Mouse (Mus musculus) left cerebral cortex, postnatal 14 days (tissue): ENCODE measurements around the gene Caap1. TPM values are rescaled to one million over a fixed set of nuclear protein-coding genes. Genes with fewer than 3 reads are reported as not detected.
A peak's percentile ranks its signal among the peaks of the same experiment; 100 is the strongest.

Experiments used
- DNase-seq, 2 experiments: peaks; one replicate each; pipeline ENCODE4 v3.0.0; 2021 to 2022; ENCODE audit warnings: low spot score in 2 of 2, mixed read lengths in 1 of 2
- intact Hi-C: fragments of 180-260 bp; cut with DNase I; formaldehyde crosslinking; loops from one replicate; pipeline ENCODE4 v1.15.1; 2025
- long read RNA-seq, 2 experiments: library from polyadenylated mRNA; stranded (forward); transcript quantifications; one replicate each; pipeline ENCODE4 v2.0.0; 2021
- total RNA-seq, 2 experiments: library from RNA; stranded (reverse); gene quantifications; 2 replicates each; pipeline ENCODE4 v1.2.3; 2021

The Caap1 gene
- total RNA-seq: 10 to 100 TPM; 10.2 to 10.6 TPM
- long read RNA-seq, experiment 1, transcript Caap1-201 (6 exons, 2,107 nt): major isoform, 11 of 16 reads
- long read RNA-seq, experiment 1, partial matches to known transcripts: 1 of 16 reads
- long read RNA-seq, experiment 1, other reads (novel, unspliced or antisense): 4 of 16 reads
- long read RNA-seq, experiment 2, transcript Caap1-201 (6 exons, 2,107 nt): major isoform, 26 of 28 reads
- long read RNA-seq, experiment 2, partial matches to known transcripts: 0 of 28 reads
- long read RNA-seq, experiment 2, other reads (novel, unspliced or antisense): 2 of 28 reads

GRCm38 (mm10) chr4:94556265-94557054, at the start of gene Caap1, which contains the start of gene Gm10306:
Caap1 (minus strand) TSS chr4:94556796.
Gm10306 (plus strand) TSS chr4:94556546.
- intact Hi-C loops: no loop called here
- peak; percentile 93 to 96 for DNase-seq

GRCm38 (mm10) chr4:94605591-94605990, 49.0 kb upstream of the Caap1 start:
- intact Hi-C loops: no loop called here

GRCm38 (mm10) chr4:94604452-94605019, 47.9 kb upstream of the Caap1 start:
- intact Hi-C loops: no loop called here
- no peak for DNase-seq

More at GRCm38 (mm10) chr4:94605591-94605990, 49.0 kb upstream of the Caap1 start:
- no peak for DNase-seq

GRCm38 (mm10) chr4:94603031-94603629, 46.5 kb upstream of the Caap1 start, which contains the start of gene Plaa:
Plaa (minus strand) TSS chr4:94603244.
- DNase-seq: peak; percentile 95
- intact Hi-C loops: no loop called here

- intact Hi-C loops: no loop called here
These were observed 46.0 kb upstream of the Caap1 start for GRCm38 (mm10) chr4:94602496-94603030.

GRCm38 (mm10) chr4:94601395-94601794, 44.8 kb upstream of the Caap1 start:
- intact Hi-C loops: no loop called here
- peak in 1 of 2 experiments; percentile 26 for DNase-seq

More at GRCm38 (mm10) chr4:94602496-94603030, 46.0 kb upstream of the Caap1 start:
- no peak for DNase-seq

GRCm38 (mm10) chr4:94592709-94593108, 36.1 kb upstream of the Caap1 start:
- no peak for DNase-seq
- intact Hi-C loops: no loop called here

GRCm38 (mm10) chr4:94591765-94592381, 35.3 kb upstream of the Caap1 start:
- intact Hi-C loops: no loop called here
- DNase-seq: no peak

- intact Hi-C loops: no loop called here
- DNase-seq: no peak
These were observed 16.1 kb upstream of the Caap1 start for GRCm38 (mm10) chr4:94572677-94573076.

GRCm38 (mm10) chr4:94564297-94564696, 7.7 kb upstream of the Caap1 start:
- intact Hi-C loops: no loop called here
- no peak for DNase-seq

- intact Hi-C loops: no loop called here
- no peak for DNase-seq
These were observed 5.5 kb upstream of the Caap1 start for GRCm38 (mm10) chr4:94561954-94562648.

- intact Hi-C loops: no loop called here
- no peak for DNase-seq
These were observed 3.7 kb upstream of the Caap1 start for GRCm38 (mm10) chr4:94560316-94560715.

- intact Hi-C loops: no loop called here
- DNase-seq: no peak
These were observed 2.7 kb upstream of the Caap1 start for GRCm38 (mm10) chr4:94559266-94559665.

- intact Hi-C loops: no loop called here
- no peak for DNase-seq
These were observed 549 bp upstream of the Caap1 start for GRCm38 (mm10) chr4:94557145-94557544.

- intact Hi-C loops: no loop called here
- DNase-seq: no peak
These were observed 1.6 kb downstream of the Caap1 start for GRCm38 (mm10) chr4:94554955-94555494.

- intact Hi-C loops: no loop called here
- DNase-seq: no peak
These were observed 12.3 kb downstream of the Caap1 start for GRCm38 (mm10) chr4:94544321-94544720.

GRCm38 (mm10) chr4:94543041-94543440, 13.6 kb downstream of the Caap1 start:
- DNase-seq: no peak

GRCm38 (mm10) chr4:94533205-94533604, 23.4 kb downstream of the Caap1 start:
- intact Hi-C loops: no loop called here
- no peak for DNase-seq

More at GRCm38 (mm10) chr4:94543041-94543440, 13.6 kb downstream of the Caap1 start:
- intact Hi-C loops: no loop called here
